Mouse (Mus musculus): ENCODE data around the gene Edil3. TPM values are rescaled to one million over a fixed set of nuclear protein-coding genes. Genes with fewer than 3 reads are reported as not detected.
A peak's percentile ranks its signal among the peaks of the same experiment; 100 is the strongest.

Edil3 gene
- polyA plus RNA-seq, 1 experiment, result 30.8 TPM

DNA sequence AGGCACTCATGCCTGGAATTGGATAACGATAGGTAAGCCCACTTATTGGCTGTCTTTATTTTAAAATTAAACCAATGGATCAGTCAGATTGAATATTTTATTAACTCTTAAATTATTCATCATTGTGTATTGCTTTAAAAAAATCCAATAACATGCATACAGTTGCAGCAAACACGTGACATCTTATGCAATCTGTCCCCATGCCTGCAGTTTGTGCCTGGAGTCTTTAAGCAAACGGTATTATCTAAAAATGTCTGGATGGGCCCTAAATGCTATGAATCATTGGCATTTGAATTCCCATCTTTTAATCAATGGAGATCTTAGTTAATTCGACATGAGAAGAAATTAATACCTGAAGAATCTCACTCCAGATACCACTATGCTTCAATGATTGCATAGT lies 3.2 kb downstream of the Edil3 start:
- no peak for TF ChIP-seq CTCF (IDR thresholded peaks at IDR 0.05; ENCODE audit: borderline replicate concordance, extremely low read depth, insufficient read depth, insufficient read length)
- no peak for TF ChIP-seq POLR2A (IDR thresholded peaks at IDR 0.05; ENCODE audit: borderline replicate concordance, extremely low read depth, insufficient read depth, insufficient read length, poor library complexity, severe bottlenecking)
- peak; percentile 75 for DNase-seq (ENCODE audit: low read depth)

DNA sequence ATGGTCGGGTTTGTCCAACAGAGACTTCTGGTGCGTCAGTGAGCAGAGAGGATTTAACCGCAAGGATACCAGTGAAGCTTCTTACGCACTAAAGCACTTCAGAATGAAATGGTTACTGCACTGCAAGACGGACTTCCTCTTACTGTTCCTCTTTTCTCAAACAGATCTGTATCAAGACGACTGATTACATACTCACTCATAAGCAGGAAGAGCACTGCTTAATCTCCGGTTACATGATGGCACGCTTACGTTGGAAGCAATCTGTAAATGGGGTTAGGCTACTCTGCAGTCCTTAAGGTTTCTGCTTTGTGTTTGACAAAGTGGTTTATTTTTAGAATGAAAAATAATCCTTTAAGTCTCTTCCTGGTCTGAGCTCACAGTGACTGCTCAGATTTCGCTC lies 7.1 kb downstream of the Edil3 start:
- TF ChIP-seq POLR2A (IDR thresholded peaks at IDR 0.05; ENCODE audit: borderline replicate concordance, extremely low read depth, insufficient read depth, insufficient read length, poor library complexity, severe bottlenecking) (no peak), CTCF (IDR thresholded peaks at IDR 0.05; ENCODE audit: borderline replicate concordance, extremely low read depth, insufficient read depth, insufficient read length) (no peak)
- peak; percentile 48 for DNase-seq (ENCODE audit: low read depth)

DNA sequence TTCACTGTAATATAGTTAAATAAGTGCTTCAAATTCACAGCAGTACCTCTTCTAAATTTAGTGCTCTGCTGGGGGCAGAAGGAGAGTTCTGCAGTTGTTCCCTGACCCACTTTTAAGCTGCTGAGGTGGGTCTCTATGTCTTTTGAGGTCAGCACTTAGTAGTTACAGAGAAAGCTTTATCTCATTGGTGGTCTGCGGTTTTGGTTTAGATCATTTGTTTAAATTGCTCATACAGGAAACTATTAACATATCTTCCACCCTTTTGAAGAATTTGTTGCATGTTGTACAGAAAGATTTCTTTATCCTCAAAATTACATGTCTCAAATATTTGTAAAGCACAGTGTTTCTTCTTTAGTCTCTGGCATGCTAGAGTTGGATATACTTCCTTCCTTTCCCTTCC lies 12.5 kb downstream of the Edil3 start:
- TF ChIP-seq CTCF (IDR thresholded peaks at IDR 0.05; ENCODE audit: borderline replicate concordance, extremely low read depth, insufficient read depth, insufficient read length) (no peak), POLR2A (IDR thresholded peaks at IDR 0.05; ENCODE audit: borderline replicate concordance, extremely low read depth, insufficient read depth, insufficient read length, poor library complexity, severe bottlenecking) (no peak)
- no peak for DNase-seq (ENCODE audit: low read depth)

DNA sequence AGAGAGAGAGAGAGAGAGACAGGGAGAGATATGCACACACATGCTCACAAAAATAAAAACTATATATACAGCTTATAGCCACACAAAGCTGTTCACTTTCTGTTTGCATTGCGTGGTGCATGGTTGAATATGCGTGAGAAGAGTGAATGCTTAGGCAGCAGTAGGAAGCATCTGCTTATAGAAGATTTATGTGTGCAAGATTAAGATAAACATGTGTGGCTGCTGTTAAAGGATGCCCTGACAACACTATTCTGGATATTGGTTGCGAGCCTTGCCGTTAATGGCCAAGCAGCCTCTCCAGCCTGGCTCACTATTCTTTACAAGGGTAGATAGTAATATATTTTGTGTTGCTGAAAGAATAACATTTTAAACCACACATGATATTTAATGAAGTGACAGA lies 28.5 kb downstream of the Edil3 start:
- DNase-seq (ENCODE audit: low read depth), result no peak
- TF ChIP-seq CTCF (IDR thresholded peaks at IDR 0.05; ENCODE audit: borderline replicate concordance, extremely low read depth, insufficient read depth, insufficient read length) (no peak), POLR2A (IDR thresholded peaks at IDR 0.05; ENCODE audit: borderline replicate concordance, extremely low read depth, insufficient read depth, insufficient read length, poor library complexity, severe bottlenecking) (no peak)

DNA sequence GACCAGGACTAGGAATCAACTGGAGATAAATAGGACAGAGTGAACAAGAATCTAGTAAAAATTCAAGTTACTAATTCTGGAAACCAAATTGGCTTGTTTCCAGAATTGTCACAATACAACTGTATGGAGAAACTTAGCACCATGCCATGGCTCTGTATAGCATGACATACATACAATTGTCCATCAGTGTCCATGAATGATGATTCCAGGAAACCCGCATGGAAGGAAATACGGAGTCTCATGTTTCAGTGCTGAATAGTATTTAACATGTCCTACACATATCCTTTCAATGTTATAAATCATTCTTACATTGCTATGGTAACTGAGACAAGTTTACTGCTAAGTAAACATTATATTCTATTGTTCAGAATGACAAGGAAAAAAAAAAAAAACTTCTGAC lies 58.7 kb downstream of the Edil3 start:
- TF ChIP-seq CTCF (IDR thresholded peaks at IDR 0.05; ENCODE audit: borderline replicate concordance, extremely low read depth, insufficient read depth, insufficient read length), result no peak
- no peak for TF ChIP-seq POLR2A (IDR thresholded peaks at IDR 0.05; ENCODE audit: borderline replicate concordance, extremely low read depth, insufficient read depth, insufficient read length, poor library complexity, severe bottlenecking)
- DNase-seq (ENCODE audit: low read depth), result no peak

DNA sequence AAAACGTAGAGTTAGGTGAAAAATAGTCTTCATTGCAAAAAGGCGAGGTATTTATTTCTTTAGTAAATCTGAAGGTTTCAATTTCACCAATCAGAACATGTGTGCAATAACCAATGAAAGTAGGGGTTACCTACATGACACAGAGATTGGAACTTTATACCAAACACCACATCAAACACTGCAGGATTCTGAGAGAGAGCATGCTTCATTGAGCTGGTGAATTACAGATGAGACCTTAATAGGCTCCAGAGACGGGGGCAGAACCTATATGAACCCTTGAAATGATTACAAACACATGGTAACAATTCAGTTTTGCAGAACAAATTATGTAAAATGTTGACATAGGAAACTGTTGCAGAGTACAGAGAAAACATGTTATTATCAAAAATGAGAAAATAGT lies 69.5 kb downstream of the Edil3 start:
- DNase-seq (ENCODE audit: low read depth), result no peak
- no peak for TF ChIP-seq CTCF (IDR thresholded peaks at IDR 0.05; ENCODE audit: borderline replicate concordance, extremely low read depth, insufficient read depth, insufficient read length)
- no peak for TF ChIP-seq POLR2A (IDR thresholded peaks at IDR 0.05; ENCODE audit: borderline replicate concordance, extremely low read depth, insufficient read depth, insufficient read length, poor library complexity, severe bottlenecking)

DNA sequence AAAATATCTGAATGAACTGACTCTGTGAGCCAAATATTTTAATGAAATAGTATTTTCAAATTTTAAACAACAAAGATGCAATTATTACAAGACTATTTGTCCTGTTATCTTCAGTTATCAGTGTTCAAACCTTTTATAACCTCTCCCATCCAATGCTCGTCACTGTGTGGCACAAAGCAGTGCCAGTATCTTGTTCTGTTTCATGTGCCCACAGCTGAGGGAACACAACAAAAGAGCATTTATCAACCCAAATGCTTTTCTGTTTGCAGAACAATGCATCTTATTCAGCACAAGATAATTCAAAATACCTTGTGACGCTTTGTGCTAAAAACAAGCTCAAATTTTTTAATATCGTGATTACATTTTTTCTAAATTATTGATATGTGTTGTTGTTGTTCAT lies 78.8 kb downstream of the Edil3 start:
- no peak for DNase-seq (ENCODE audit: low read depth)
- no peak for TF ChIP-seq CTCF (IDR thresholded peaks at IDR 0.05; ENCODE audit: borderline replicate concordance, extremely low read depth, insufficient read depth, insufficient read length)

DNA sequence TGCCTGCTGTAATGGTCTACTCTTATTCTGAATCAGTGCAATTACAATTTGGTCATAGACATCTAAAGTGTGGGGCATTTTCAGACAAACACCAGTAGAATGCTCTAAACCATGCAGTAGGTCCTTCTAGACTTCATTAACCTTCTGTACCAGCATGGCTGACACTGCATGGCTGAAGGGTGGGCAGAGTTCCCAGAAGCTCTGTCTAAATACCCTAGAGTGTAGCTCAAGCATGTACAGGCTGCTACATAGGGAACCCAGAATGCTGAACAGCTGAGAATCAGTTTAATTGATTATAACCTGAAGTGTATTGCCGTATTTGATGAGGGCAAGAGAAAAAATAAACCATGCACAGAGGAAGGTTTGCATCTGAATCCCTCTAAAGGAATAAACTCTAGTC lies 86.1 kb downstream of the Edil3 start:
- peak; percentile 47 for DNase-seq (ENCODE audit: low read depth)

DNA sequence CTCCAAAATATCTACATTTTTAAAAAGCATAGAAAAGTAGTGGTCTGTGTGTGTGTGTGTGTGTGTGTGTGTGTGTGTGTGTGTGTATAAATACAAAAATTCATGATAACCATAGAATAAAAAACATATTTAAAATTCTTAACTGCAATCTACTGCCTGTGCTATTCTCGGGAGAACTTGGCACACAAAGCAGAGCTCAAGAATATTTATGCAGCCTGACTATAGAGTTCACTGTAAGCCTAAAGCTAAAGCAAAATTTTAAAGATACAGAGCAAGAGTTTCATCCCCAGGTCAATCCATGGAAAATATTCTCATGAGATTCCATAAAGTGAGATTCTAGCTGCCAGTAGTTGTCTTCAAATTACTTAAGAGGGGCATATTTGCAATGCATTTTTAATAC lies 86.9 kb downstream of the Edil3 start:
- DNase-seq (ENCODE audit: low read depth), result peak; percentile 3
- TF ChIP-seq CTCF (IDR thresholded peaks at IDR 0.05; ENCODE audit: borderline replicate concordance, extremely low read depth, insufficient read depth, insufficient read length), result no peak
- no peak for TF ChIP-seq POLR2A (IDR thresholded peaks at IDR 0.05; ENCODE audit: borderline replicate concordance, extremely low read depth, insufficient read depth, insufficient read length, poor library complexity, severe bottlenecking)

More for the DNA sequence above, 86.1 kb downstream of the Edil3 start:
- TF ChIP-seq CTCF (IDR thresholded peaks at IDR 0.05; ENCODE audit: borderline replicate concordance, extremely low read depth, insufficient read depth, insufficient read length) (no peak), POLR2A (IDR thresholded peaks at IDR 0.05; ENCODE audit: borderline replicate concordance, extremely low read depth, insufficient read depth, insufficient read length, poor library complexity, severe bottlenecking) (no peak)

DNA sequence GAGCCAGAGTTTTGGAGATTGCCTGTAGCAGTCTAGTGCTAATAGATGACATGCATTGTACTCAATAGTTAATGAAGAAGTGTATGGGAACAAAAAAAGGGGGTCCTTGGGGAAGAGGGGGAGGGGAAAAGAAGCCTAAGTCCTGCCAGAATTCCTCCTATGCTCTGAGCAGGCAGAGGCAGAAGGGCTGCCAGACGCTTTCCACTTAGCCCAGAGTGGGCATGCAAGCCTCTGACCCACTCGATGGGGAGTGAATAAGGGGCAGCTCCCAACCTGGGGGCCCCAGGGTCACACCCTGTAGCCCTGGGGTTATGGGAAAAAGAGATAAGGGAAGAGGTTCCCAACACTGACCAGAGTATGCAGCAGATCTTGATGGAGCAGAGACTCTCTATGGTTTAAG lies 95.2 kb downstream of the Edil3 start:
- TF ChIP-seq CTCF (IDR thresholded peaks at IDR 0.05; ENCODE audit: borderline replicate concordance, extremely low read depth, insufficient read depth, insufficient read length), result no peak
- TF ChIP-seq POLR2A (IDR thresholded peaks at IDR 0.05; ENCODE audit: borderline replicate concordance, extremely low read depth, insufficient read depth, insufficient read length, poor library complexity, severe bottlenecking), result no peak

DNA sequence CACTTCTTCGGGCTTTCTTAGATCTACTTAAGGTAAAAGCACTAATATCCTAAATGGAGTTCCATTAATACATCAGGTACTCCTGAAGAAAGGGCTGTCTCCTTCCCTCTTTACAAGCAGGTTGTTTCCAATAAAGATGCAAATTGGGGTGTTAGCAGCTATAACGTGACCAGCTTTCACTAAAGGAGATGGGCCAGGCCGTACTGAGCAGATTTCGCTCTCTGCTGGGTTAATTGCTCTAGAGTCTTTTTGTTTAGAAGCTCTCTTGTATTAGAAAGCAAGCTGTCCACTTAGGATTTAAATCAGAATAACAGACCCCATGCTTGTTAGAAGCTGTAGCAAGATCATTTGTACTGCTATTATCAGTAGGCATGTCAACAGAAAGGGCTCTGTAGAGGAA lies 108.4 kb downstream of the Edil3 start:
- peak; percentile 68 for DNase-seq (ENCODE audit: low read depth)

More for the DNA sequence above, 95.2 kb downstream of the Edil3 start:
- DNase-seq (ENCODE audit: low read depth), result peak; percentile 26

DNA sequence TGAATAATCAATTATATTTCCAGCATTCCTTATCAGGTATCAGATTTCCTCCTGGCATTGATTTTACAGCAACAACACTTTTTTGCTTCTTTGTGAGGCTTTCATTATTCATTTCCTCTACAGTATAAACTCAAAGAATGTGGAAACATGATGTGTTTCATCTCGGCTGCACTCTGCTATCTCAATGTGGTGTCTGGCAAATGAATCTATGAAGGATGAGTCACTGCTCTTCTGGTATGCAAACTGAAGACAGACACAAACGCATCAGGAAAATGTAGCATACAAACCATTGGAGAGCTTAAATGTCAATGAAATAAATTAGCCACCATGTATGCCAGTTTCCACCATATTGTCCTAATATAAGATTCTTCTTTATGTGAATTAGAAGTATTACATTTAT lies 117.3 kb downstream of the Edil3 start:
- TF ChIP-seq POLR2A (IDR thresholded peaks at IDR 0.05; ENCODE audit: borderline replicate concordance, extremely low read depth, insufficient read depth, insufficient read length, poor library complexity, severe bottlenecking), result no peak
- TF ChIP-seq CTCF (IDR thresholded peaks at IDR 0.05; ENCODE audit: borderline replicate concordance, extremely low read depth, insufficient read depth, insufficient read length), result no peak
- no peak for DNase-seq (ENCODE audit: low read depth)

More for the DNA sequence above, 108.4 kb downstream of the Edil3 start:
- TF ChIP-seq POLR2A (IDR thresholded peaks at IDR 0.05; ENCODE audit: borderline replicate concordance, extremely low read depth, insufficient read depth, insufficient read length, poor library complexity, severe bottlenecking), result no peak
- TF ChIP-seq CTCF (IDR thresholded peaks at IDR 0.05; ENCODE audit: borderline replicate concordance, extremely low read depth, insufficient read depth, insufficient read length), result no peak

DNA sequence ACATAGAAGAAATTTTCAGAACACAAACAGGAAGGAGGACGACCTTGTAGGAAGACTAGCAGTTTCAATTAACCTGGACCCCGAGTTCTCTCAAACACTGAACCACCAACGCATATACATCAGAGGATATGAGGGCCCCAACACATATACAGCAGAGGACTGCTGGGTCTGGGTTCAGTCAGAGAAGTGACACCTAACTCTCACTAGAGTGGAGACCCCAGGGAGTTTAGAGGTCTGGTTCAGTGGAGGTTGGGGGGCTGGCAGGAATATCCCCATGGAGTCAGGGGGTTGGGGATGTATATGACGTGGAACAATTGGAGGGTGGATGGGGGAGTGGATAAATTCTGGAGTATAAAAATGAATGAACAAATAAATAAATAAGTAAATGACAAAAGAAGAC lies 151.1 kb downstream of the Edil3 start:
- no peak for DNase-seq (ENCODE audit: low read depth)
- TF ChIP-seq POLR2A (IDR thresholded peaks at IDR 0.05; ENCODE audit: borderline replicate concordance, extremely low read depth, insufficient read depth, insufficient read length, poor library complexity, severe bottlenecking) (no peak), CTCF (IDR thresholded peaks at IDR 0.05; ENCODE audit: borderline replicate concordance, extremely low read depth, insufficient read depth, insufficient read length) (no peak)
